Mouse (Mus musculus) cerebellum, postnatal 10 days (tissue): ENCODE measurements around the gene Tyk2.

Source experiments
- DNase-seq, 2 experiments: peaks; one replicate each; pipeline ENCODE4 v3.0.0; 2021; ENCODE audit warnings: mixed read lengths in 2 of 2

Gene Tyk2

DNA sequence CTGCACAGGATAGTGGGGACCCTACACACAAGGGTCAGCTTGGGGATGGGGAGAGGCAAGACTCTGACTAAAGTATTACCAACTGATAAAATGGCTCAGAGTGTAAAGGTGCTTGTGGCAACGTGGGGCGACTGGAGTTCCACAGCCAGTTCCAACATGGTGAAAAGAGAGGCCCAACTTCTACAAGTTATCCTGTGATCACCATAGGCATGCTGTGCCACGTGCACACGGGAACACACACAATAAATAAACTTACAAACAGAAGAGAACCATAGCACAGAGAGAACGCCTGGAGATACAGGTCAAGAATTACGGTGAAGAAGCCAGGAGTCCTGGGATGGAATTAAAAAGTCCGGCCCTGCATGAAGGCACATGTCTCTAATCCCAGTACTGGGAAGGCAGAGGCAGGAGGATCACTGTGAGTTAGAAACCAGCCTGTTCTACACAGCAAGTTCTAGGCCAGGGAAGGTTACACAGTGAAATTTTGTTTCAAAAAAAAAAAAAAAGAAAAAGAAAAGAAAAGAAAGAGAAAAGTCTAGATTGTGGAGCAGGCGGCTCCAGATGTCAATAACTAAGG lies 18.1 kb upstream of the Tyk2 start:
- no peak for DNase-seq

DNA sequence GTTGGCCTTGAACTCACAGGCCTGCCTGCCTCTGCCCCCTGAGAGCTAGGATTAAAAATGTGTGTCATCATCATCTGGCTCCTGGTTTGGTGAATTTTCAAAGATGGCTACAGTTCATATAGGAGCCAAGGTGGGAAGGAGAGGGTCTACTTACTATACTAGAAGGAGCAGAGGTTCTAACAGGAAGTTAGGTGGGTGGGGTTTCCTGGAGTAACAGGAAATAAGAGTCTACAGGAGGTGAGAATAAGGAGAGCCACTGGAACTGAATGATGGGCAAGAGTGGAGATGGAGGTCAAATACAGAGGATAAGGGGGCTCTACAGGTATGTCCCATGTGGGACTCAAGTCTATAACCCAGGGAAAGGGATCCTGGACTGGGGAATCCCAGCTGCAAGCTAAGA lies 17.4 kb upstream of the Tyk2 start:
- DNase-seq: no peak

DNA sequence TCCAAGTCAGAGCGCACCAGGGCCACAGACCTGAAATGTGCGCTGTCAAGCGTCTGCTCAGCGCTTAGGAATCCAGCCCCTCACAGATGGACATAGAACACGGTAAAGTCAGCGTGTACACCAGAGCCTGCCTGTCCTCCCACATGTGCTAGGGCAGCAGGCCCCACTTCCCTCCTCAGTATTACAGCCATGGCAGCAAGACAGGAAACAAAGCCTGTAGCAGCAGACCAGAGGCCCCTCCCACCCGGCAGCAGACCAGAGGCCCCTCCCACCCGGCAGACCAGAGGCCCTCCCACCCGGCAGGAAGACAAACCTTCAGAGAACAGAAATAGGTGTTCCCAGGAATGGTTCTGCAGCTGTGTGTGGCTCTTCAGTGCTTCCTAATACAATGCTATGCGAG lies 15.7 kb upstream of the Tyk2 start:
- DNase-seq: no peak

DNA sequence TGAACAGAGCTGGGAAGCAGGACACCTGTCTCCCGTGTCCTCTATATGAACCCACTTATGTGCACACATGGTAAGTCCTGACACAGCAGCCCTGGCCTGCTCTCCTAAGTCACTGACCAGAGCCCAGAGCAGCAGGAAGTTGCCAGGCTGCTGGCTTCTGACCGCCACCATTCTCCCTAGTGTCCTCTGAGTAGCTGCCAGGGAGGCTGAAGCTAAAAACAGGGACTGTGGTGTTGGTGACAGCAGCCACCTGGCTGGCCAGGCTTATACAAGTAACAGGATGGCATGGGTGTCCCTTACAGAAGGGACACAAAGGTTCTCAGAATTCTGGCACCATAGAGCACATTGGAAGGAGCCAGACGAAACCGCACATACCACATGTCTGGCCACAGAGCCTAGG lies 14.4 kb upstream of the Tyk2 start:
- DNase-seq: no peak

DNA sequence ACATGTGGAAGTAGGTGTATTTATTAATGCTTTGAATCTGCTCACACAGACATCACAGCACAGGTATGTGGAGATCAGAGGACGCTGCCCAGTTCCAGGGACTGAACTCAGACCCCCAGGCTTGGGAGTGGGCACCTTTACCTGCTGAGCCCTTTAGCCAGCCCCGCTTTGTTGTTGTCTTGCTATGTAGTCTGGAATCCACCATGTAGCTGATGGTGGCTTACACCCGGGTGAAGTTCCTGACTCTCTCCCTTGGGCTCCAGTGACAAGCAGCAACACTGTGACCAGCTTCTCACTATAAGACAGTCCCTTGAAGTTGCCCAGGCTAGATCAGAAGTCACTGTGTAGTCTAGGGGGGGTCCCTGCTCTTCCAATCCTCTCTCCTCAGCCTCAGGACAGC lies 13.3 kb upstream of the Tyk2 start:
- DNase-seq: no peak

DNA sequence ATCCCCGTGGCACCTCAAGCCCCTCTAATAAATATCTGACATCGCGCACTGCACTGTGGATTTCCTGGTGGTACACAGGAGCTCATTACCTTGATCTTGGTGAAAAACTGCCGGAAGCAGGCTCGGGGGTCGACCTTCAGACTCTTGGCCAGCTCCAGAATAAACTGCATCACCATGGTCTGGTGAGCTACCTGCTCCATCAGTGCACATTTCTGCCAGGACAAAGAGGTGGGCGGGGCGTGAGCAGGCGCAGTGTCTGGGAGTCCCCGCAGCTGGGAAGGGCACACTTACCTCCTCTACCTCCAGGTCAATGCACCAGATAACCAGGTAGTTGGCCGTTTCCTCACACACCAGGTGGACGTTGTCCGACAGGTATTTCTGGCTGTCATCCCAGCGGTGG lies 10.9 kb upstream of the Tyk2 start:
- no peak for DNase-seq

DNA sequence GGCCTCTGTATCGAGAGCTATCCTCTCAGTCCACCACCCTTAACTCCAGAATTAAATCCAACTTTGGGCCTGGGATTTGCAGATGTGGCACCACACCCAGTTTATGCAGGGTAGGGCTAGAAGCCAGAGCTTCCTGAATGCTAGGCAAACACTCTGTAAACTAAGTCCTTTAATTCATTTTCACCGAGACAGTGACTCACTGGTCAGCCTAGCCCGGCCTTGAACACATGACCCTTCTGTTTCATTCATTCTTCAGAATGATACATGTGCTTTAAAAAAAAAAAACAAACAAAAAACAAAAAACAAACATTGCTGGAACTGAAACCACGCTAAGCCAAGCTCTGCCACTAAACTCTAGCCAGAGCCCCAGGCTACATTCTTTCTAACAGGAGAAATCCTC lies 7.3 kb upstream of the Tyk2 start:
- DNase-seq: no peak

DNA sequence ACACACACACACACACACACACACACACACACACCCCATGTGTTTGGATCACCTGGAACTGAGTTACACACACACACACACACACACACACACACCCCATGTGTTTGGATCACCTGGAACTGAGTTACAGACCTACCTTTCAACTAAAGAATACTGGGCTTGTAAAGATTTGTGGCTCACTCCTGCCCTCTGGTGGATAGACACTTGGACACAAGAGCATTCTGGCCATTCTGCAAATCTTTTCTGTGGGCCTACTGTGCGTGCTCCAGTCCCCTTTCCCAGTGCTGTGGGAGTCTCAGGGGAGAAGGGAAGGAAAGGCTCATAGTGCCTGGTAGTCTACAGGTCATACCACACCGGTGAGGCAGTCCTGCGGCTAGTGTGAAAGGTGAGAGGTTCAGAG lies 6.2 kb upstream of the Tyk2 start:
- DNase-seq: peak; percentile 75 to 84

DNA sequence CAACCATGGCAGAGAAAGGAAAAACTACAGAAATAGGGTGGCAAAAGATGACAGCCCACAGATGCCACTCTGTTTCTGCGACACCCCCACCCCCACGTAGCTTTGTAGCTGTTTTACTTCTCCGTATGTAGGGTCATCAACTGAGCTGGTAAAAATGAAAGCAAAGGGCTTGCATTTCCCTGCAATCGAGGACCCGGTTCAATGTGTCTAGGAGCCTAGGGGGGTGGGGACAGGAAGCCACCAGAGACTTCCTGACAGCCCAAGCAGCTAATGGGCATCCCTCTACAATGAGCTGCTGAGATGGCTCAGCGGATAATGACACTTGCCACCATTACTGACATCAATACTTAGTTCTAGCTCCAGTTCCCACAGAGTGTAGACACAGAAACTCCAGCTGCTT lies 5.4 kb upstream of the Tyk2 start:
- no peak for DNase-seq

DNA sequence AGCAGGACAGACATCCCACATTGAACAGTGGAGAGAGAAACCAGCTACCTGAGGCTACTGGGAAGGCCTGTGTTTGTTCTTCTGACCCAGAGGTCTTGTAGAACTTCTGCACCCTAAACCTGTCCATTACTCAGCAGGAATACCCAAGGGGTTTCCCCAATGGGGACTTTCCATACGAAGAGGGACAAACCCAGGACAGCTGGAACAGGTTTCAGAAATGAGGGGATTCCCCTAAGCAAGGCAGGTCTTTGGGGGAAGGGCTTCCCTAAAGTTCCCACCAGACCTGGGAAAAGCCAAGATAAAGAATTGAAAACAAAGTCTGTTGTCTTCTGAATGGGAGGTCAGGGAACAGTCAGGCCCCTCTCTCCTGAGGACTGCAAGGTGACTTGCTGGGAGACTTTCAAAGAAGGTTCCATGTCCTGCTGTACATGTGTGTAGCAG lies 4.9 kb upstream of the Tyk2 start:
- no peak for DNase-seq

DNA sequence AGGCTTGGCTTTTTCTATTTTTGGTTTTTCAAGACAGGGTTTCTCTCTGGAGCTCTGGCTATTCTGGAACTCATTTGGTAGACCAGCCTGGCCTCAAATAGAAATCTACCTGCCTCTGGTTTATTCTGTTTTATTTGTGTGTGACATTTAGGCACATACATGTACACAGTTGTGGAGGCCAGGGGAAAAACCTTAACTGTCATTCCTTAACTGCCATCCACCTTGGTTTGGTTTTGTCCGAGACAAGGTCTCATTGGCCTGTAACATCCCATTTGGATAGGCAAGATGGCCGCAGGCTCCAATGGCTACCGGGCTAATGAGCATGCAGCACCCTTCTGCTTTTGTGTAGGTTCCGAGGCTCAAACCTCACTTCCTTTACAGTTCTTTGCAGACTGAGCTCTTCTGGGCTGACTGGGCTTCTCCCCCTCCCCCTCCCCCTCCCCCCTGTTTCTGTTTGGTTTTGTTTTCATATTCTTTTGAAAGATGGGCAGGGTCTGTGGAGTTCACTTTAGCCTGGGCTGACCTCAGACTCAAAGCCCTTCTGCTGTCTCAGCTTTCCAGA lies 4.4 kb upstream of the Tyk2 start:
- no peak for DNase-seq

DNA sequence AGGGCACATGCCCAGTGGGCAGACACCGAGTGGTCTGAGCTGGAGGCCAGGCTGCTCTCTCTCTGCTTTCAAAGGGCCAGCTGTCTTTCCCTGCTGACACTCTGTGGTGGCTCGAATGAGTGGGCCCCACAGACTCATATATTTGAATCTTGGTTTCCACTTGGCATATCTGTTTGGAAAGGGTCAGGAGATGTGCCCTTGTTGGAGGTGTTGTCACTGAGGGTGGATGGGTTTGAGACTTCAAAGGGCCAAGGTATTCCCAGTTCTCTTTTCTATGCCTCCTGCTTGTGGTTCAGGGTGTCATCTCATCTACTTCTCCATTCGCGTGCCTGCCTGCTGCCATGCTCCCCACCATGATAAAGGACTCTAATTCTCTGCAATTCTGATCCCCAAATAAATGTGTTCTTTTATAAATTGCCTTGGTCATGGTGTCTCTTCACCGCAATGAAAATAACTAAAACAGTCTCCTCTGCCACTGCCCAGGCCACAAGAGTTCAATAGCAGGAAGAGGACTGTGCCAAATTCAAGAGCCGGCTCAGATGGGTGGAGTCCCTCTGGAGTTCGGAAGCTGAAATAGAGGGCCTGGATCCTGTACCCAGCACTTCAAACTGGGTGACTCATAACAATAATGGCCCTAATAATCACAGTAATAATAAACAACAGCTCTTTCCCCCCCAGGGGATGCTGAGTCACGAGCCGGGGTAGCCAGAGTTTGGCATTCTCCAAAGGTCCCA lies 3.7 kb upstream of the Tyk2 start:
- no peak for DNase-seq

DNA sequence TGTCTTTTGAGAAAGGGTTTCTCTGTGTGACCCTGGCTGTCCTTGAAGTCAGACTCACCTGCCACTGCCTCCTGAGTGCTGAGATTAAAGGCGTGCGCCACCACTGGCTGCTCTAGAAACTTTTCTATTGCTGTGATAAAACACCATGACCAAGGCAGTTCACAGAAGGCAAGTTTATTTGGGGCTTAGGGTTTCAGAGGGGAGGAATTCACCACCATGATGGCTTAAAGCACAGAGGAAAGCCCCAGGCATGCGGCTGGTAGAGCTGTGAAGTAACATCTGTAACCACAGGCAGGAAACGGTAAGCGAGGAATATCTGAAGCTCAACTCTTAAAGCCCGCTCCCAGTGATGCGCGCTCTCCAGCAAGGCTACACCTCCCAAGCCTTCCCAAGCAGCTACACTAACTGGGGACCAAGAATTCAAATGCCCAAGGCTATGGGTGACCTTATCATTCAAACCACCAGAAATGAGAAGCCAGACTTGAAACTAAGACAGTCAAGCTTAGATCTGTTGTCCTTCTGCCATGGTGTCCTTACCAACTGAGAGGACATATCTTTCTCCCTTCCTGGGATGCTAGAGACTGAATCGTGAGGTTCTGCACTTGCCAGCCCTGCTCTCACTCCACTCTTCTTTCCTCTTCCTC lies 2.1 kb upstream of the Tyk2 start:
- DNase-seq: no peak

DNA sequence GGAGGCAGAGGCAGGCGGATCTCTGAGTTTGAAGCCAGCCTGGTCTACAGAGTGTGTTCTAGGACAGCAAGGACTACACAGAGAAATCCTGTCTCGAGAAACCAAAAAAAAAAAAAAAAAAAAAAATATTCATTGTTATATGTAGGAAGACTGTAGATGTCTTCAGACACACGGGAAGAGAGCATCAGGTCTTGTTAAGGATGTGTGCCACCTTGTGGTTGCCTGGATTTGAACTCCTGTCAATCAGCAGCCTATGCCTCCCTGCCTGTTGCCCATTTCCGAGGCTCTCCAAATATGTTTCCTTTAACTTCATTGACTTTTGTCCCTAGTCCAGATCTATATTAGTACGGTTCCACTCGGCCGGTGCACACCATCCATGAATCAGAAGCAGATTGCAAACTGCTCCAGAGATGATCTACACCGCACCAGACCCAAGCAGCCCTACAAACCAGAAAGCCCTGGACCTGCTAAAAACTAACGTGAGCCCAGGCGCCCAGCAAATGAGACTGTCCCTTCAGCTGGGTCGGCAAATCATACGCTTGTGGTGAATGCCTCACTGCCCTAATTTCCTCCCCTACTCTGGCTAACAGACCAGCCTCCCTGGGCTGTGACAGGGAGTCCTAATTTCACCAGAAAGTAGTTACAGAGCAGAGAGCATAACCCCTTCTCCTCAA lies 1.2 kb upstream of the Tyk2 start:
- peak; percentile 34 to 39 for DNase-seq

DNA sequence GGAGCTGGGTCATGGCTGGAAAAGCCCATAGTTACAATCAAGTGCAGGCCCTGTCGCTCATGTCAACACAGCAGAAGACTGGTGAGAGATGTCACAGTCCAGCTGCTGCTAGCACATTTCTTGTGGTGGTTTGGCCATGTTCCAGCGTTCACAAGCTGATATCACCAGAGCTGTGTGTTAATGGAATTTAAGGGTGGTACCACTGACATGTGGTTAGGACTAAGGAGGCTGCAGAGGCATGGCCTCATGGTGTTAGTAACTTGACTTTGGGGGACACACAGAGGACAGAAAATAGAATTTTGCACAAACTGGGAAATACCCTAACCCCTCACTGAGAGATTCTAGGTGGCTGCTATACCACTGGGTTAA lies 4.8 kb downstream of the Tyk2 start:
- DNase-seq: no peak

DNA sequence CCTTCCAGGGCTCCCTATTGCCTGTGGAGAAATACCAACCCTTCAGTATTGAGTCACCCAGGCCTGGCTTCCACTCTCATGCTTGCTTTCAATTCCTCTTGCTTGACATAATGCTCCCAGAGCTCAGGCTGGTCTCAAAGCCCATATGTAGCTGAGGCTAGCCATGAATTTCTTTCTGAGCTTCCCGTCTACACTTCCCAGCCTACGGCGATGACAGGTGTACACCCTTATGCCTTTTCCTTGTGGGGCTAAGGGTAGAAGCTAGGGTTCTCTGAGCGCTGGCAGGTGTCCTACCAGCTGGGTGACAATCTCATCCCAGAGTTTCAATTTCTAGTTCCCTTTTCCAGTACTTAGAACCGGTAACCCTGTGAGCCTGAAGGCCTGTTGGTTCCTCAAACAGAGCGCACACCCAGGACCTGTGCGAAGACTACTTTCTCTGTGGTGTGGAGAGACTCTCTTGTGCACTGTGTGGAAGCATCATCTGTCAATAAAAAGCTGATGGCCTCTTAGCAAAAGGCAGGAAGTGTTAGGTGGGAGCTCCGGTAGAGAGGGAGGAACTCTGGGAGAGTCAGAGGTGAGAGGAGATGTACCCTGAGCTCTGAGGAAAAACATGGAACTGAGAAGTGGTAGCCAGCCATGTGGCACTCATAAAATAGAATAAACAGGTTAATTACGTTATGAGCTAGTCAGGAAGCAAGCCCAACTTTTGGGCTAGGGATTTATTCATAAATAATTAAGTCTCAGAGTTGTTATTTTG lies 5.4 kb downstream of the Tyk2 start:
- DNase-seq: no peak

DNA sequence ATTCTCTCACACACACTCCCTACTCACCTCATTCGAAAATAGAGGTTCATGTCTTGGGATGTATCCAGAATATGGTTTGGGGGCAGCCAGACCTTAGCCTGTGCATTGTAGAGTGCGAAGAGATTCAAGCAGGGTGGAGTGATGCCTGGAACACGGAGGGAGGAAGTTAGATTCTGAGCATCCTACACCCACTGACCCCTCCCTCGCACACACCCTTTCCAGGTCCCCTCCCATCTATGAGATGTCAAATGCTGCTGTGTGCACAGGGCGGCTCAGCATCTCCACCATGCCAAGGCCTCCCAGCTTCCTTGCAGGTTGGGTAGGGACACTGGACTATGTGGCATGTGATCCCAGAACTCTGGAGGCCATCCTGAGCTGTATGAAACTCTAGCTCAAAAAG lies 6.2 kb downstream of the Tyk2 start:
- no peak for DNase-seq

DNA sequence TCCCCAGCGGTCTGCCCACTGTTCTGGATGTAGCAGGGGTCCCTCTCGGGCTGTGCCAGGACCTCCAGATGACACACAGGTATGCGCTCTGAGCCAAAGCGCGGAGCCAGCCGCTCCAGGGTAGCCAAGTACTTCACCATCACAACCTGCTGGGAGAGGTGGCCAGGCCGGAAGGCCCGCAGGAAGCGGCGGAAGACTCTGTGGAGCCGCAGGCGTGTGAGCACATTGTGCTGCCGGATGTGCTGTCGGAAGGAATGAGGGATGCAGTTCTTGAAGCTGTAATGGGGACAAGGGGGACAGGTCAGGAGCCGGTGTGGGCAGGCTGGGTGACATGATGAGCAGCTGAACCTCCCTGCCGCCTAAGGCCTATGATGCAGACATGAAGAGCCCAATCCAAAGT lies 9.6 kb downstream of the Tyk2 start:
- no peak for DNase-seq

DNA sequence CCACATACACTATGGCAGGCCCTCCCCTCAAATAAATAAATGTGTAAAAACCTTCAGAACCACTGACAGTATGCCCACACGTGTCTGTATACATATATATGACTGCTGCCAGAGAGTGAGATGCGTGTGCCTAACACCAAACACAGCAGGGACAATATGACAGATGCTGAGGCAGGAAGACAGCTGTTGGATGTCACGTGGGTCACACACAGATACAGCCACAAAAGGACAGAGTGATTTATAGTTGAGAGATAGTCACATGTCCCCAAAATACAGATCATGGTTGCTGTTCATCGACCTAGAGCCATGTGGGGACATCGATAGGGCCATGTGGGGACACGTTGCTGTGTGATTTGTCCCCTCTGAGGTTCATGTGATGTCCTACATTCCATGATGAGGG lies 14.0 kb downstream of the Tyk2 start:
- DNase-seq: no peak

DNA sequence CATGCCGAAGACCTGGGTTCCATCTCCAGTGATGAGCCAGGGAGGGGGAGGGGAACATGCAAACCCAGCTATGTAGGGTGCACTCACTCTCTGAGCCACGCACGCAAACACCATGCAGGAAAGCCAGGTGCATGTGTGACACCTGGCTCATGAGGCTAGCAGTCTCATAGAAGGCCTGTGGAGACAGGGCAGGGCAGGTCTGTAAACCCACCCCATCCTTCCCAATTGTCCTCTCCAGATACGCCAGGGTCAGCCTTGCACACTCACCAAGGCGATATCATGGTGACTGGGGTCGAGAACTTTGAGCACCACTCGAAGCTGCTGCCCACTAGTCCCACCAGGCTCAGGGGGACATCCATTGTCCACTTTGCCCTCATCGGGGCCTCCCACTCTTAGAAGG lies 15.9 kb downstream of the Tyk2 start:
- DNase-seq: no peak

DNA sequence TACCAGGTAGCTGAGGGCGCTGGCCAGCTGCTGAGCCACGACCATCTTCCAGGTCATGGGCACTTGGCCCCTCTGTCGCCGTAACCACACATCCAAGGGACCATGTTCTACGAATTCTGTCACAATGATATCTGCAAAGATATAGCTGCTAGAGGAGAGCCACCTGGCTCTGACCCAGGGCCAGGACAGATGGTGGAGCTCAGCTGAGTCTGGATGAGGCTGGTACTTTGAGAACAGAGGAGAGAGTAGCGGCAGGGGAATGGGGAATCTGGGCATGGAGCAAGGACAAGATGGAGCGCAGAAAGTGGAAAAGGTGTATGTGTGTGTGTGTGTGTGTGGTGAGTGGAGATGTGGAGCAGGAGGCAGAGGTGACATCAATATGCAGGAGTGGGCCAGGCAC lies 16.9 kb downstream of the Tyk2 start:
- peak; percentile 36 to 45 for DNase-seq

DNA sequence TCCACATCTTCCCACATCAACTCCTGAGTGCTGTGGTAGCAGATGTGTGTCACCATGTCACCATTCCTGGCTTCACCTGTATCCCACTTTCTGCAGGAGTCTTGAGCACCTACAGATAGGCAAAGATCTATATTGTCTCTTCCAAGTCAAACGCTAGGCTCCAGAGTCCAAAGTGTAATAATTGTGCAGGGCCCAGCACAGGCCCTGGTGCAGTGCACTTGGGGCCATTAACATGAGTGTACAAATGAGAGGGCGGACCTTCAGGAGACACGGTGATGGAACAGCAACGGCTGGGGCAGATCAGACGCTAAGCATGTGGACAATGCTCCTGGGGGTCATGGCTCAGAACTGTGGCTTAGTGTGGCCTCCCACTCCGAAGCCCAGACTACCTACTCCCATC lies 17.3 kb downstream of the Tyk2 start:
- no peak for DNase-seq
